Mouse (Mus musculus) adrenal gland (tissue): ENCODE data around the gene Sowaha.
"Not testable (repeated sequence)": the region's sequence is repeated elsewhere in the genome, so short reads cannot be mapped to it uniquely, and the experiment has no call there.

Experiments
- intact Hi-C: fragments of 180-260 bp; cut with DNase I; formaldehyde crosslinking; loops from one replicate; pipeline ENCODE4 v1.15.1; 2025

The Sowaha gene

GRCm38 (mm10) chr11:53446183-53446582 lies 33.9 kb downstream of the Sowaha start:
- intact Hi-C loops = no loop called here

- intact Hi-C loops = no loop called here
These were observed 34.5 kb downstream of the Sowaha start for GRCm38 (mm10) chr11:53445562-53445961.

GRCm38 (mm10) chr11:53443861-53444260 lies 36.2 kb downstream of the Sowaha start:
- intact Hi-C loops = no loop called here

GRCm38 (mm10) chr11:53441921-53442320 lies 38.2 kb downstream of the Sowaha start:
- intact Hi-C loops = no loop called here

- intact Hi-C loops = no loop called here
These were observed 43.7 kb downstream of the Sowaha start for GRCm38 (mm10) chr11:53436338-53436737.

- intact Hi-C loops = no loop called here
These were observed 44.6 kb downstream of the Sowaha start for GRCm38 (mm10) chr11:53435504-53435903.

- intact Hi-C loops = no loop called here
These were observed 47.0 kb downstream of the Sowaha start for GRCm38 (mm10) chr11:53433057-53433456.

- intact Hi-C loops = no loop called here
These were observed 48.6 kb downstream of the Sowaha start for GRCm38 (mm10) chr11:53431347-53432056.

- intact Hi-C loops = no loop called here
These were observed 49.3 kb downstream of the Sowaha start, which contains the start of the genes Uqcrq and Gdf9 for GRCm38 (mm10) chr11:53430670-53431346. Gene Uqcrq, minus strand, starts transcription at chr11:53430831. Gene Gdf9, plus strand, starts transcription at chr11:53431023.

GRCm38 (mm10) chr11:53430300-53430669 lies 49.8 kb downstream of the Sowaha start:
- intact Hi-C loops = no loop called here

GRCm38 (mm10) chr11:53429182-53429581 lies 50.9 kb downstream of the Sowaha start:
- intact Hi-C loops = no loop called here

- intact Hi-C loops = no loop called here
These were observed 51.4 kb downstream of the Sowaha start for GRCm38 (mm10) chr11:53428716-53429057.

- intact Hi-C loops = no loop called here
These were observed 51.9 kb downstream of the Sowaha start for GRCm38 (mm10) chr11:53427993-53428715.

- intact Hi-C loops = not testable (repeated sequence)
These were observed 53.2 kb downstream of the Sowaha start for GRCm38 (mm10) chr11:53426914-53427313.
